Mouse (Mus musculus) intestine, embryonic 14.5 days (tissue): Measurements from ENCODE around the gene Rnf149. TPM values are rescaled to one million over a fixed set of nuclear protein-coding genes. Genes with fewer than 3 reads are reported as not detected.
A peak's percentile ranks its signal among the peaks of the same experiment; 100 is the strongest.

Source experiments
- ATAC-seq: fragments of 200-750 bp; cut with Nextera tagmentation; replicated peaks from 2 replicates; pipeline ENCODE4 v1.8.0; 2017; ENCODE audit warnings: low read depth, moderate number of reproducible peaks, moderate TSS enrichment, moderate library complexity; ENCODE audit not compliant: low FRiP score, low TSS enrichment
- DNase-seq: peaks from one replicate; pipeline ENCODE4 v3.0.0-alpha.2; 2018; ENCODE audit warnings: low spot score
- H3K27ac ChIP-seq: fragments of 300-500 bp; sonication (generic); 2 replicates; pipeline ENCODE4 v1.5.1; 2014; ENCODE audit warnings: low read depth, mild to moderate bottlenecking, control low read depth
- H3K27me3 ChIP-seq: fragments of 300-500 bp; sonication (generic); replicated peaks from 2 replicates; pipeline ENCODE4 v1.6.1; 2014; ENCODE audit warnings: low read length, control low read depth; ENCODE audit not compliant: control insufficient read depth, insufficient read depth
- H3K36me3 ChIP-seq: fragments of 300-500 bp; sonication (generic); 2 replicates; pipeline ENCODE4 v1.6.1; 2014; ENCODE audit warnings: low read length, control low read depth; ENCODE audit not compliant: control insufficient read depth, insufficient read depth
- H3K4me1 ChIP-seq: fragments of 300-500 bp; sonication (generic); replicated peaks from 2 replicates; pipeline ENCODE4 v1.6.1; 2014; ENCODE audit warnings: low read length, control low read depth, mixed read lengths; ENCODE audit not compliant: control insufficient read depth, insufficient read depth
- H3K4me2 ChIP-seq: fragments of 300-500 bp; sonication (generic); 2 replicates; pipeline ENCODE4 v1.6.1; 2014; ENCODE audit warnings: low read length
- H3K4me3 ChIP-seq: fragments of 300-500 bp; sonication (generic); 2 replicates; pipeline ENCODE4 v1.5.1; 2014; ENCODE audit warnings: low read depth, low read length, control low read depth, mixed read lengths
- H3K9ac ChIP-seq: fragments of 300-500 bp; sonication (generic); 2 replicates; pipeline ENCODE4 v1.6.1; 2014; ENCODE audit warnings: mild to moderate bottlenecking, low read length
- H3K9me3 ChIP-seq: fragments of 300-500 bp; sonication (generic); 2 replicates; pipeline ENCODE4 v1.6.1; 2016; ENCODE audit warnings: low read length, control low read depth; ENCODE audit not compliant: control insufficient read depth
- WGBS: fragments of 180-500 bp; shearing (Covaris S2); extraction: QIAGEN DNeasy Blood & Tissue Kit; methylation state at CpG from one replicate; pipeline ENCODE4 v1.1.7; 2014; 5-methylcytosine and 5-hydroxymethylcytosine counted together
- polyA plus RNA-seq: library from polyadenylated mRNA; unstranded; fragments of >200 nt; fragmentation: Nextera tagmentation; extraction: Ambion mirVana; gene quantifications from 2 replicates; pipeline ENCODE4 v1.2.1, GENCODE M21; 2014

Rnf149 gene
- polyA plus RNA-seq, 1 experiment from 2014 or later: 44.7 TPM

GRCm38 (mm10) chr1:39546160-39546866 is 30.9 kb downstream of the Rnf149 start:
- no peak for ATAC-seq
- no peak for DNase-seq
- Histone ChIP-seq H3K36me3 (peaks cover 75% of the 10 kb centered on the region), H3K9ac (no peak overlapping the region), H3K4me1 (no peaks in the 10 kb centered on the region), H3K4me2 (no peak overlapping the region), H3K9me3 (no peaks in the 10 kb centered on the region), H3K27ac (no peak overlapping the region), H3K4me3 (no peak overlapping the region), H3K27me3 (no peaks in the 10 kb centered on the region)
- WGBS: 90% methylated on average over 6 of the region's 6 CpGs

- H3K9ac ChIP-seq: no peak overlapping the region
- DNase-seq: no peak
- no peak for ATAC-seq
These were observed 31.6 kb downstream of the Rnf149 start for GRCm38 (mm10) chr1:39545589-39545988.

GRCm38 (mm10) chr1:39540592-39540991 is 36.6 kb downstream of the Rnf149 start:
- peaks cover 70% of the 10 kb centered on the region for H3K36me3 ChIP-seq
- H3K27me3 ChIP-seq: no peaks in the 10 kb centered on the region

More at GRCm38 (mm10) chr1:39545589-39545988, 31.6 kb downstream of the Rnf149 start:
- H3K4me3 ChIP-seq: no peak overlapping the region
- H3K27ac ChIP-seq: no peak overlapping the region
- 0 out of 2 replicates have a peak, but pooled peaks cover 3% of the 10 kb centered on the region for H3K9me3 ChIP-seq
- H3K27me3 ChIP-seq: no peaks in the 10 kb centered on the region
- no peaks in the 10 kb centered on the region for H3K4me1 ChIP-seq
- no peak overlapping the region for H3K4me2 ChIP-seq
- peaks cover 76% of the 10 kb centered on the region for H3K36me3 ChIP-seq
- 88% methylated on average over 7 of the region's 7 CpGs for WGBS

DNA sequence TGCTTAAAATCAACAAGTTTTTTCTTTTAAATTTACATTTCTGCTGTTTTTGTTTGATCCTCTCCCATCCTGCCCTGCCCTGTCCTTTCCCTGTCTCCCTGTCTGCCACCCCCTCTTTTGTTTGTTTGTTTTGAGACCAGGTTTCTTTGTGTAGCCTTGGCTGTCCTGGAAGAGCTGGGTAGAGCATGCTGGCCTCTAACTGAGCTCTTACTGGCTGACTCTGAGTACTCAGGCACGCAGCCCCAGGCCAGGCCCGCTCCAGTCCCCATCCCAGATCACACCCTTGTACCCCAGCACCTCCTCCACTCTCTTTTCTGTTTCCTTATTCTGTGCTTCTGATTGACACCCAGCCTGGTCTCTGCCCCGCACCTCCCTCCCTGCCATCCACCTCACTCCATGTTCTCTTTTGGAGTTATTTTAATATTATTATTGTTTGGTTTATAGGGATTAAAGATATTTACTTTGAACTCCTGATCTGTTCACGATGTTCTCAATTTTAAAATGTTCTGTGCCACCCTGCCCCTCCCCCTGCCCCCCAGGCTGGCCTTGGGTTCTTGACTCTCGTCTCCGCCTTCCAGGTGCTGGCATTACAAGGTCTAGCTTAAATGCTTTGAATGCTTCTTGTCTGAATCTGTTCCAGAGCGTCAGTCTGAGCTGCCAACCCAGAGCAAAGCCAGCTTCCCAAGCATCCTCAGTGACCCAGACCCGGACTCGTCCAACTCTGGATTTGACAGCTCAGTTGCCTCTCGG is 39.4 kb downstream of the Rnf149 start:
- Histone ChIP-seq H3K4me3 (no peak overlapping the region), H3K36me3 (peaks cover 44% of the 10 kb centered on the region), H3K4me1 (peaks cover 11% of the 10 kb centered on the region), H3K9ac (no peak overlapping the region), H3K27ac (no peak overlapping the region), H3K4me2 (no peak overlapping the region), H3K9me3 (0 out of 2 replicates have a peak, but pooled peaks cover 6% of the 10 kb centered on the region), H3K27me3 (no peaks in the 10 kb centered on the region)
- DNase-seq: no peak
- ATAC-seq: no peak
- WGBS: 86% methylated on average over 10 of the region's 10 CpGs

More at GRCm38 (mm10) chr1:39540592-39540991, 36.6 kb downstream of the Rnf149 start:
- Histone ChIP-seq H3K4me1 (peaks cover 11% of the 10 kb centered on the region), H3K27ac (no peak overlapping the region), H3K9ac (no peak overlapping the region), H3K9me3 (0 out of 2 replicates have a peak, but pooled peaks cover 6% of the 10 kb centered on the region), H3K4me3 (no peak overlapping the region), H3K4me2 (no peak overlapping the region)
- DNase-seq (no peak), ATAC-seq (no peak)

DNA sequence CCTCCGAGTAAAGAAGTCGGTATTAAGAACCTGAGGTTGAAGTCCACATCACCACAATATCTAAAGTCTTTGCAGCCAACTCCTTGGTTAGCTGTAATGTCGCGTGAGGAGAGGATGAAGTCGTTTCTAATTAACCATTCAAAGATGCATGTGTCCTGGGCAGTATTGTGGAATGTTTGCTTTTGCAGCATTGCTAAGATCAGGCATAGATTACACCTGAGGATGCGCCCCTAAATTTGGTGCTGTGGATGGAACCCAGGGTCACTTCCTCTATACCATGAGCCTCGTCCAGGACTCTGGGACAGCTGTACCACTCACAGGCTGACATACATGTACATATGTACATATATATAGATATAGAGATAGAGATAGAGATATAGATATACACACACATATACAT is 40.5 kb downstream of the Rnf149 start:
- peak overlapping the region; percentile 94 for H3K4me3 ChIP-seq
- no peak for ATAC-seq
- 33% methylated on average over 7 of the region's 7 CpGs for WGBS
- no peak for DNase-seq
- peak overlapping the region; percentile 82 for H3K4me2 ChIP-seq
- H3K9me3 ChIP-seq: 0 out of 2 replicates have a peak, but pooled peaks cover 6% of the 10 kb centered on the region
- H3K4me1 ChIP-seq: peaks cover 11% of the 10 kb centered on the region
- H3K36me3 ChIP-seq: peaks cover 33% of the 10 kb centered on the region
- H3K9ac ChIP-seq: peak overlapping the region; percentile 90
- no peaks in the 10 kb centered on the region for H3K27me3 ChIP-seq
- no peak overlapping the region for H3K27ac ChIP-seq

- Histone ChIP-seq H3K36me3 (peaks cover 27% of the 10 kb centered on the region), H3K9me3 (0 out of 2 replicates have a peak, but pooled peaks cover 4% of the 10 kb centered on the region), H3K4me1 (peaks cover 11% of the 10 kb centered on the region), H3K9ac (peak overlapping the region; percentile 90), H3K4me3 (peak overlapping the region; percentile 94), H3K4me2 (peak overlapping the region; percentile 82), H3K27me3 (no peaks in the 10 kb centered on the region), H3K27ac (peak overlapping the region; percentile 88)
- DNase-seq (peak; percentile 98), ATAC-seq (peak; percentile 92)
- under 1% methylated on average over 97 of the region's 100 CpGs for WGBS
These were observed 41.5 kb downstream of the Rnf149 start for GRCm38 (mm10) chr1:39535515-39536311.

GRCm38 (mm10) chr1:39534831-39535230 is 42.4 kb downstream of the Rnf149 start, which contains the start of gene Cnot11:
Cnot11 (plus strand) TSS chr1:39534992.
- no peak for DNase-seq
- Histone ChIP-seq H3K4me2 (peak within 1 kb of the TSS; percentile 82), H3K4me1 (peaks cover 11% of the 10 kb centered on the region), H3K36me3 (peaks cover 19% of the 10 kb centered on the region), H3K27ac (peak within 1 kb of the TSS; percentile 88), H3K9ac (peak within 1 kb of the TSS; percentile 90), H3K9me3 (0 out of 2 replicates have a peak, but pooled peaks cover 2% of the 10 kb centered on the region), H3K4me3 (peak within 1 kb of the TSS; percentile 94), H3K27me3 (no peaks in the 10 kb centered on the region)
- 30% methylated on average over 13 of the region's 13 CpGs for WGBS
- no peak for ATAC-seq

- 32% methylated on average over 3 of the region's 3 CpGs for WGBS
- DNase-seq: no peak
- no peaks in the 10 kb centered on the region for H3K27me3 ChIP-seq
These were observed 43.3 kb downstream of the Rnf149 start for GRCm38 (mm10) chr1:39533917-39534316.

More at GRCm38 (mm10) chr1:39533917-39534316, 43.3 kb downstream of the Rnf149 start:
- ATAC-seq: no peak
- H3K27ac ChIP-seq: no peak overlapping the region
- H3K4me2 ChIP-seq: no peak overlapping the region
- H3K9me3 ChIP-seq: 0 out of 2 replicates have a peak, but pooled peaks cover 2% of the 10 kb centered on the region
- peaks cover 11% of the 10 kb centered on the region for H3K4me1 ChIP-seq
- no peak overlapping the region for H3K9ac ChIP-seq
- peaks cover 10% of the 10 kb centered on the region for H3K36me3 ChIP-seq
- no peak overlapping the region for H3K4me3 ChIP-seq
